Mouse (Mus musculus): ENCODE data around the gene Cypt4. TPM values are rescaled to one million over a fixed set of nuclear protein-coding genes. Genes with fewer than 3 reads are reported as not detected.
"Not testable (repeated sequence)": the region's sequence is repeated elsewhere in the genome, so short reads cannot be mapped to it uniquely, and the experiment has no call there.

The Cypt4 gene
- not detected in 2 replicates for polyA plus RNA-seq (2014; fragmentation: Nextera tagmentation; extraction: Ambion mirVana)

DNA sequence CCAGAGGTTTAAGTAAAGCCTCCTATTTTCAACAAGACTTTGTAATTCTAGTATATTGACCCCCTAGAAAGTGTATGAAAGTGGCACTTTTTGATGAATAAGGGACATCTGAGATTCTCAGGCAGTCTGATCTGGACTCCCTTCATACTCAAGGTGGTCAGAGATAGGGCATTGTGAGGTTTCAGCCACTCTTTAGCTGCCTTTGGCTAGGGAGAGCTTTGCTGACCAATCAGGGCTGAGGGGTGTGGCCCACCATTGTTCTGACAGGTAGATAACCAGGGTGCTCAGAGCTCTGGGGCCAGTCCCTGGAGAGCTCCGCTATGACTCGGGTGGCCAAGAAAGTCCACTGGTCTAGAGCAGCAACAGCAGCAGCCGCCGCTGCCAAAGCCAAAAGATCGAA, at the start of gene Cypt4:
Gene Cypt4 (plus strand): TSS at position 301 of the 400 bp plus-strand sequence.
- no peak within 1 kb of the TSS for H3K4me3 ChIP-seq (ENCODE audit: low read depth, low read length)
- no peaks in the 10 kb centered on the region for H3K4me1 ChIP-seq (ENCODE audit: control insufficient read depth, insufficient read depth, low read length)
- no peaks in the 10 kb centered on the region for H3K27me3 ChIP-seq (ENCODE audit: control insufficient read depth, insufficient read depth, low read length)
- H3K27ac ChIP-seq (replicated peaks; ENCODE audit: low read depth, low read length) = no peak within 1 kb of the TSS
- WGBS = 94% methylated on average over 5 of the region's 5 CpGs
- H3K9me3 ChIP-seq (ENCODE audit: control insufficient read depth, low read length) = no peaks in the 10 kb centered on the region
- no peak within 1 kb of the TSS for H3K9ac ChIP-seq (ENCODE audit: low read length)
- no peak within 1 kb of the TSS for H3K4me2 ChIP-seq (ENCODE audit: low read depth, severe bottlenecking)
- no peaks in the 10 kb centered on the region for H3K36me3 ChIP-seq (ENCODE audit: control insufficient read depth, insufficient read depth, low read length)
- DNase-seq (ENCODE audit: low spot score) (no peak), ATAC-seq (ENCODE audit: insufficient number of reproducible peaks, low FRiP score, low TSS enrichment, low read depth) (no peak)

GRCm38 (mm10) chr9:24637341-24637740, 12.3 kb downstream of the Cypt4 start:
- not testable (repeated sequence) for H3K4me3 ChIP-seq (ENCODE audit: low read depth, low read length); H3K4me1 ChIP-seq (ENCODE audit: control insufficient read depth, insufficient read depth, low read length); H3K9ac ChIP-seq (ENCODE audit: low read length); H3K4me2 ChIP-seq (ENCODE audit: low read depth, severe bottlenecking); H3K9me3 ChIP-seq (ENCODE audit: control insufficient read depth, low read length); ATAC-seq (ENCODE audit: insufficient number of reproducible peaks, low FRiP score, low TSS enrichment, low read depth); H3K27me3 ChIP-seq (ENCODE audit: control insufficient read depth, insufficient read depth, low read length); DNase-seq (ENCODE audit: low spot score); H3K27ac ChIP-seq (replicated peaks; ENCODE audit: low read depth, low read length); H3K36me3 ChIP-seq (ENCODE audit: control insufficient read depth, insufficient read depth, low read length)
- 73% methylated on average over 2 of the region's 2 CpGs for WGBS

Other genes starting within 250 kb of the Cypt4 start
- 18.7 and 23.0 TPM in 2 replicates for gene Dpy19l1, start 122.1 kb upstream of the Cypt4 start, polyA plus RNA-seq (2014; fragmentation: Nextera tagmentation; extraction: Ambion mirVana)
- gene Dpy19l2, start 71.1 kb downstream of the Cypt4 start, polyA plus RNA-seq (2014; fragmentation: Nextera tagmentation; extraction: Ambion mirVana) = 0.10 and 0.19 TPM in 2 replicates
- gene Tbx20, start 149.1 kb downstream of the Cypt4 start, polyA plus RNA-seq (2014; fragmentation: Nextera tagmentation; extraction: Ambion mirVana) = 0.09 TPM in 1 of 2 replicates, not detected in the other